Mouse (Mus musculus): ENCODE results near the gene Cldn7. TPM values are rescaled to one million over a fixed set of nuclear protein-coding genes. Genes with fewer than 3 reads are reported as not detected.

The Cldn7 gene
- total RNA-seq, 1 experiment from 2014 or later: 0.52 TPM

DNA sequence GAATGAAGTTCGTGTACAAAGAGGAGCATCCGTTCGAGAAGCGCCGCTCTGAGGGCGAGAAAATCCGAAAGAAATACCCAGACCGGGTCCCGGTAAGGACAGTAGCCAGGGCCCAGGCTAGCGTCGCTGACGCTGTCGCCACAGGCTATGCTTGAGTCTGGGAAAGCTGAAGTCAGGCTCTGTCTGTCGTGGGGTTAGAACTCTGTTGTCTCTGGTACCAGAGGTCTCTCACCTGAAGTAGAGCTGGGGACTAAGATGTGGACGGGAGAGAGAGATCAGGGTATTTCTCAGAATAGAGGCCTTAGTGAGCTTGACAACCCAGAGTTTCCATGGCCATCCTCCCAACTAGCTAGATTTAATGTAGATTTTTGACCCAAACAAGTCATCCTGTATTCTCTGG, 27.1 kb downstream of the Cldn7 start:
- DNase-seq: no peak

DNA sequence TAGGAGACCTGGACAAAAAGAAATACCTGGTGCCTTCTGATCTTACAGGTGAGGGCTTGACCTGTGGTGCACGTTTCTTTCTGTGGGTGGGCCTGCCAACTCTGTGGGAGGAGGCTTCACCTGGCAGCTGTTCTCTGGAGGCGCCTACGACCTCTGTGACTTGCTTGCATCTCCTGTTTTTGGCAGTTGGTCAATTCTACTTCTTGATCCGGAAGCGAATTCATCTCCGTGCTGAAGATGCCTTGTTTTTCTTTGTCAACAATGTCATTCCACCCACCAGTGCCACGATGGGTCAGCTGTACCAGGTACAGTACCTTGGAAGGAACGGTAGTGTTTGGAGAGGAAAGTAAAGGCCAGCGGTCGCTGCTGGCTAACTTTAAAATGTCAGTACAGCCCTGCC, 27.8 kb downstream of the Cldn7 start:
- no peak for DNase-seq

DNA sequence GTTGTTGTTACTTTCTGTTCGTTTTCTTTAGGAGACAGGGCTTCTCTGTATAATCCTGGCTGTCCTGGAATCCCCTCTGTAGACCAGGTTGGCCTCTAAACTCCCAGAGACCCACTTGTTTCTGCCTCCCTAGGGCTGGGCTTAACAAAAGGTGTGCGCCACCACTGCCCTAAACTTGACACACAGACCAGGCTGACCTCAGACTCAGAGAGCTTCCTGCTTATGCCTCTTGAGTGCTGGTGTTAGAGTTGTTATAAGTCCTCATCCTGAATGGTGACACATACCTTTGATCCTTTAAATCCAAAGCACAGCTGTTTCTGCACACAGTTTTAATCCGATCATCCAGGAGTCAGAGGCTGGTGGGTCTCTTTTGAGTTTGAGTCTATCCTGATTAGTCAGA, 28.4 kb downstream of the Cldn7 start:
- DNase-seq: no peak

DNA sequence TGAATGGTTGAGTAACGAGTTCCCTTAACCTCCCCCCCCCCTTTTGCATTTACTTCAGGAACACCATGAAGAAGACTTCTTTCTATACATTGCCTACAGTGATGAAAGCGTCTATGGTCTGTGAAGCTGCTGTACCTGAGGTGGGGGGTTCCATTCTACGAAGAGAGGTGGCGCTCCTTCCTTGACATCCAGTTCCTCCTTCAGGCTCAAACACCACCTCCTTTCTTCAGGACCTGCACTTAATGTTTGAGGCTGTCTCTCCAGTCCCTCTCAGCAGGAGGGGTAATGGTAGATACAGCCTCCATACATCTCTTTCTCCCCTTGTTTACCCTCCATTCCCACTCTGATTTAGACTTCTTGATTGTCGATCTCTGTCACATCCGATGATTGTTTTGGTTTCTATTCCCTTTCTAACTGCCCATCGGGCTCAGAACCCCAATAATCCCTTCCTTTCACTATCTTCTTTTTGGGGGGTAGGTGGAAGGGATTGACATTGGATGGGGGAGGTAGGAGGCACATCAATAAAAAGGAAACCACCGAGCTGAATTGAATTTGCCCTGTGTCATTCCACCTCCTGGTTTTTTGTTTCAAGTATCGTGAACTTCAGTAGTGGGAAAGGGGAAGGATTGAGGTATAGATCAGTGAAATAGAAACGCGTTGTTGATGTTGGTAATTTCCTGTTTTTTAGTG, 30.0 kb downstream of the Cldn7 start:
- no peak for DNase-seq

DNA sequence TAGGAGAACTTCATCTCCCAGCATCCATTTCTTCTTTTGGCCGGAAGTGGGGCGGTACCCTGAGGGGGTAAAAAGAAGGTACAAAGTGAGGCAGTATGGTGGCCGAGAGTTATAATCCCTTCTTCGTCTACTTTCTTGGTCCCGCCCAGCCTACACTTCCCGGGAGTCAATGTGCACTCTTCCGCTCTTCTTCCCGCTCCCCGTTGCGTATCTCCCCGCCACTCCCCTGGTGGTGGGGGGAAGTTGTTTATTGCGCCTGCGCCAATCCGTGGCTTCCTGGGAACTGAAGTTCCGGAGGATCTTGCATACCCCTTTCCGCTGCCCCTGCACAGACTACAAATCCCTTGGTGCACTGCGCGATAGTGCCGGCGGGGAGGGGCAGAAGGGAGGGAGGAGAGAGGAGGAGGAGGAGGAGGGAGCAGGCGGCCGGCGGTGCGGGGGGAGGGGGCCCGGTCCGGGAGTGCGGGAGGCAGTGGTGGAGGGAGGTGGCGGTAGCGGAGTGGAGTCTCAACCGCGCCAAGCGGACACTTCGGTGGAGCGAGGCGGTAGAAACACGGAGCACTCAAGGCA, 30.9 kb downstream of the Cldn7 start, which contains the start of gene Phf23:
Phf23 (plus strand) TSS at position 387 of the 570 bp plus-strand sequence.
- peak; percentile 96 for DNase-seq

DNA sequence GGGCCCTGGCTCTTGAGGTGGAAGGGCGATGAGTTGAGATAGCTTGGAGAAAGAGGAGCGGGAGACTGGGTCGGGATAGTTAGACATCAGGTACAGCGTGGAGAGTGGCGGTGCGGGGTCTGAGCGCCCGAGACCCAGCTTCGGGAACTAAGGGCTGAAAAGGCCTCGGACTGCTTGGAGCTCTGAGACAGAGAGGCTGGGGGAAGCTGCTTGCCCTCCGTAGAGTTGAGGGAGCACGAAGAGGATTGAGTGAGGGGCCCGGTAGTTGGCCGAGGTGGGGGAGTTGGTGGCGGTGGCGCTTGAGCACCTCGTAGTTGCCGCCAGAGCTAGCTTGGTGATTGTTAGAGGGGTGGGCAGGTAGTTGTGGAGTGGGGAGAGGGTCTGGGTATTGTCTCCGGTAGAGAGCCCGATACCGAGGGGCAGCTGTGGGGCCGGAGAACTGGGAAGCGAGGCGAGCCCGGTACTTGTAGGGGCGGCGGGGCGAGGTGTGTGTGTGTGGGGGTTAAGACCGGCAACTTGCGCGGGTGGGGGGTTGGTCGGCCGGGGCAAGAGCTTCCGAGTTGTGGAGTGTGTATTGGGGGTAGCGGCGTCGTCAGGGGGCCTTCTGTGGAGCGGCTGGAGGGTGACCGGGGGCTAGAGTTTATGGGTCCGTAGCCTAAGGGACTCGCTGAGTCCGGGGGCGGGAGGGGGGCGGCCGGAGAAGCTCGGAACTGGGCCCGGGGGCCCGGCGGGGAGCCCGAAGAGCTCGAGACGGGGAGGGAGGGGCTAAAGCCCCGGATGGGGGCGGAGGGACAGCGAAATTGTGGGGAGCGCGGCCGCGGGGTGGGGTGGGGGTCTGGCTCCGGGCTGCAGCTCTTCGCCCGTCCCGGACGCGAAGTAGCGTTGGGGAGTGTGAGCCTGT, 31.8 kb downstream of the Cldn7 start:
- peak; percentile 68 for DNase-seq

DNA sequence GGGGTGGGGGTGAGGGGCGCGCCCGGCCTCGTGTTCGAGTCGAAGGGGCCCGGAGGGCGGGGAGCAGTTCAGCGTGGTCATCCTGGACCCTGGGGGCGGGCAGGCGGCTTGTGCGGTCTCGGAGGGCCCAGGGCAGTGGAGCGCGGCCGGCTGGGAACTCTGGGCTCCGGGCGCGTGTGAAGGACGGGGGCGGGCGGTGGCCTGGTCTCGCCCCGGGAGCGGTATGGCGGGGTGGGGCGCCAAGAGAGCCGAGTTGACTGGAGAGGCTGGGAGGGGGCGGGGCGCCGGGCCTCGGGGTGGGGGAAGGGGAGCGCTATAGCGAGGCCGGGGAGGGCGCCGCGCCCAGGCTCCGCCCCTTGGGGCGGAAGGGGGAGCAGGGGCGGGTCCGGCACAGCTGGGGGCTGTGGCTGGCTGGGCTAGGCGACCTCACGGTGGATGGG, 32.5 kb downstream of the Cldn7 start:
- peak; percentile 95 for DNase-seq

DNA sequence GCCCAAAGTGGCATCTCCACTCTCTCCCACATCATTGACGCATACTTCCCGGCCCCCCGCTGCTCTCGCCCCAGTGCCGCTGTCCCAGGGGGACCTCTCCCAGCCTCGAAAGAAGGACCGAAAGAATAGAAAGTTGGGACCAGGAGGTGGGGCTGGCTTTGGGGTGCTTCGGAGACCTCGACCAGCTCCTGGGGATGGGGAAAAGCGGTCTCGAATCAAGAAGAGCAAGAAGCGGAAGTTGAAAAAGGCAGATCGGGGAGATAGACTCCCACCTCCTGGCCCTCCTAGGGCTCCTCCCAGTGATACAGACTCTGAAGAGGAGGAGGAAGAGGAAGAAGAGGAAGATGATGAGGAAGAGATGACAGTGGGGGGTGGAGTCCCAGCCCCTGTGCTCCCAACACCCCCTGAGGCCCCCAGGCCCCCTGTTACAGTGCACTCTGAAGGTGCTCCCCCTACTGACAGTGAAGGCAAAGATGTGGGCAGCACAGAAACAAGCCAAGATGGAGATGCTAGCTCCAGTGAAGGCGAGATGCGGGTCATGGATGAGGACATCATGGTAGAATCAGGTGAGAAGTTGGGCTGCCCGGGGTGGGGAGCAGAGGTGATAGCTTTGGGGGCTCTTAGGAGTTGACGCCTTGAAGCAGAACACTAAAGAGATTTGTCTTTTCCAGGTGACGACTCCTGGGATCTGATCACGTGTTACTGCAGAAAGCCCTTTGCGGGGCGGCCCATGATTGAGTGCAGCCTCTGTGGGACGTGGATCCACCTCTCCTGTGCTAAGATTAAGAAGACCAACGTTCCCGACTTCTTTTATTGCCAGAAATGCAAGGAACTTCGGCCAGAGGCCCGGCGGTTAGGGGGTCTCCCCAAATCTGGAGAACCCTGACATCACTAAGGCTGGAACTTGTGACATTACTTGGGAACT, 34.2 kb downstream of the Cldn7 start:
- no peak for DNase-seq

DNA sequence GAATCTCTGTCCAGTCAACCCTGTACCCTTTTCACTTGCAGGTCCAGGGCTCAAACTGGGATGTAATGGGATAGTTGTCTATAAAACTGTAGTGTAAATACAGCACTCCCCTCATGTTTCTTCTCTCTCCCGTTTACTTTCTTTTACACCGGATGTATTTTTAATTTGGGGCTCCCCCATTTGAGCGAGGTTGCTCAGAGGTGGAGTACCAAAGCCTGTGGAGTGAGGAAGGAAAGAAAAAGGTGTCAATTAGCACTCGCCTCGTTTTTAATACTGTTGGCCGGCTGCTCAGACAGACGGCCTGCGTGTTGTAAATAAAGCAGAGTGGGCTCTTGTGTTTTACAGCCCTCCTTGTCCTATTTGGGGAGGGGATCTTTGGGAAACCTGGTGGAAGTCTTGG, 35.1 kb downstream of the Cldn7 start:
- no peak for DNase-seq

DNA sequence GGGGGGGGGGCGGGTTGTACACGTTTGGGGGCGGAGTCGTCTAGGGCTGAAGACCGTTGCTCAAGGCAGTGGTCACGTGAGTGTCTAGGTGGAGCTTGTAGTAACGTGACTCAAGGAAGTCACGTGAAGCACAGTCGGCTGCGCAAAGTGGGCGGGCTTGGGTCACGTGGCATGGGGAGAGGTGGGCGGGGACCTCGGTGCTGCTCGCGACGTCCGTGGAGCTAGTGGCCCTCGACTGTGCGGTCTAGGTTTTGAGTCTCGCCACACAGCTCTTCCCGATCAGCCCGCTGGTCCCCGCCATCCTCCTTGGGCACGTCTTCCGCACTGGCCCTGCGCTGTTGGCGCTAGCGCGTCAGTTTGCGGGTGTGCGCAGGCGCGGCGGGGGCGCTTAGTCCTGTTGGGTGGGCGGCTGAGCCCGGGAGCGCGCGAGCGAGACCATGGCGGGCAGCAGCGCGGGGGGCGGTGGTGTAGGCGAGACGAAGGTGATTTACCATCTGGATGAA, 35.9 kb downstream of the Cldn7 start, which contains the start of gene Dvl2:
Dvl2 (plus strand) TSS at position 200 of the 503 bp plus-strand sequence.
- DNase-seq: peak; percentile 92

DNA sequence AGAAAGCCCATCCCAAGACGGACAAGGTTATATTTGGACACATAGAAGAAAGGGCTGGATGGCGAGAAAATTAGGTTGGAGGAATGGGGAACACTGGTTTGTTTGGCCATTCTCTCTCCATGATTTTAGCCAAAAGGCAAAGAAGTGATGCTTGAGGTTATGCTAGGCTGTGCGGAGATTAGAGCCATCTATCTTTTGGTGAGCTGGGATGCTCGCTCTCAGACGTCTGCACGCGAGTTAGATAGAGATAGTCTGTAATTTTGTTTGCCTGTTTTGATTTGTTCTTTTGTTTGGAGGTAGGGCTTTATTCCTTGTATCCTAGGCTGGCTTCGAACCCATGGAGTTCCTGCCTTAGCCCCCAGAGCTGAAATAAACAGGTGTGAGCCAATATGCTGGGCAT, 36.6 kb downstream of the Cldn7 start:
- DNase-seq: no peak

DNA sequence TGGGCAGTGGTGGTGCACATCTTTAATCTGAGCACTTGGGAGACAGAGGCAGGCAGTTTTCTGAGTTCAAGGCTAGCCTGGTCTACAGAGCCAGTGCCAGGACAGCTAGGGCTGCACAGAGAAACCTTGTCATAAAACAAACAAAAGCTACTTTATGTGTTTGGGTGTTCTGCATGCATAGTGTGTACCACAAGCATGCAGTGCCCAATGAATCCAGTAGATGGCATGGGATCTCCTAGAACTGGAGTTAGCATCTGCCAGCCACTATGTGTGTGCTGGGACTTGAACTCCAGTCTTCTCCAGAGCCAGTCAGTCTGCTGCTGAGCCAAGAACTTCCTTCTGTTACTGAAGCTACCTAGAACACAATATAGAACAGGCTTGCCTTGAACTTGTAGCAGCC, 37.3 kb downstream of the Cldn7 start:
- no peak for DNase-seq

DNA sequence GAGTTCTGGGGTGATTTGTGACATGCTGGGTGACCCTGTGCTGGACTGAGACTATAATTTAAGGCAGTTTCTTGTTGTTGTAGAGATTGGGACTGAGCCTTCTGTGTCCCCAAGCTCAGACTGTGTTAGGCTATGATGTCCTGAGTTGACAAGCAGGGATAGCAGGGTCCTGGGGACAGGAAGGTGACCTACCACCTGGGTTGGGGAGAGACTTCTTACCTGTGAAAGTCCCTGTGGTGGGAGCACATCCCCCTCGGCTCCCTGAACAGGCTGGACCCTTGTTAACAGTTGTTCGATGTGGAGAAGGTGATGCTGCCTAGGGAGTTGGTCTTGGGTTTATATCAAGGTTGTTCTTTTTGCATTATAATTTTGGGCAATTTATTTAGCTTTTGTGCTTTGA, 37.9 kb downstream of the Cldn7 start:
- no peak for DNase-seq

DNA sequence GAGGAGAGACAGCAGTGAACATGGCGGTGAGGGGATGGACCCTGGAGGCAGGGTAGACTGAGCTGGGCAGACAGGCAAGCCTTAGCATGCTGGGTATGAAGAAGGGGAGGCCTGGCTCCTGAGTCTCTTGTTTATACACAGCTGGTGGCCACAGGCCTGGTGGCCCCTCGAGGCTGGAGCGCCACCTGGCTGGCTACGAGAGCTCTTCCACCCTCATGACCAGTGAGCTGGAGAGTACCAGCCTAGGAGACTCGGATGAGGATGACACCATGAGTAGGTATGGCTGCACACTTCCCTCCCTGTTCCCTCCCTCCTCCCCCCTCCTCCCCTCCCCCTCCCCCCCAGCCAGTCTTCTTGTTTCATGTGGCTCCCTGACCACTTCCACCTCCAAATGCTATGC, 40.9 kb downstream of the Cldn7 start:
- no peak for DNase-seq

DNA sequence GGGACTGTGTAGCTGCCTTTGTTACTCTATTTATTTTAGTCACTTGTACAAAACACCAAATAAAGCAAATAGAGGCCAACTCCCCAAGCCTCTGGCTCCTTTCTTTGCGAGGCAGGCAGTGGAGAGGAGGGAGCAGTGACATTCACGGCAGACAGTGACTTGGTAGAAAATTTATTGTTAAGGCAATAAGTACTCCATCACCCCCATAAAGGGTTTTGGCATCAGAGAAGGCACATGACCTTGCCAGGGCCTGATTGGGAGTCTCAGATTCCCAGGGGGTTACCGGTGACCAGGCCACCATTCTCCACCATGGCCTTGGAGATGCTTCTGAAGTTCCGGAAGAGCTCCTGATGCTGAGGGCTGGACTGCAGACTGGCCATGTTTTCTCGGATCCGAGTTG, 45.5 kb downstream of the Cldn7 start:
- DNase-seq: no peak

DNA sequence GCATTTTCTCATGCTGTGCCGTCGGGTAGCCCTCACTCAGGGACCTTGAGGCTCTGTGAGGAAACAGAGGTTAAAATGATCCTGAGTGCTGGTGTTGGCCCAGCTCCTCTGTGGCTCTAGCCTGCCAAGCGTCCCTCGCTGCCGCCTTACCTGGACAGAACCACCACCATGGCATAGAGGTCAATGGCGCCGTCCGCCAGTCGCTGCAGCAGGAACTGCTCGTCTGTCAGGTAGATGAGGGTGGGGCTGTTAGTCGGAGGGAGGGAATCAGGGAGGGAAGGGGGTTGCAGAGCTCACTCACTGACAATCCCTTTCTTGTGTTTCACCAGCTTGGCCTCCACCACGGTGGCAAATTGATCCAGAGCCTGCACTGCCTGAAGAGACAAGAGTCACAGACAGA, 46.0 kb downstream of the Cldn7 start:
- DNase-seq: no peak

DNA sequence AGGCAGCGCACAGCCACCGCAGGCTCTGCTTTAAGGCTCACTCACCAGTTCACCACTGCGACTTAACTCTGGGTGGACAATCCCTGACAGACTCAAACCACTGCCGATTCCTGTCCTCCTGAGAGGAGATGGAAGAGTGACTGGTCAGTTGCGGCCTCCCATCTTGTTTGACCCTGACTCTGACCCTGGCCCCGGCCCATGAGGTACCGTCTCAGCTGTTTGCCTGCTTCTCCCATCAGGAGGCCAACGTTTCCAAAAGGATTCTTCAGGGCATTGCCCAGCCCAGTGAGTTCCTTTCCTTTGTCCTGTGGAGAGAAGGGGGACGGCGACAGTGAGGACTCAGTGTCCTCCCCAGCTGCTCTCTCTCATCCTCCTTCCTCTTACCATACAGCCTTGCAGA, 46.4 kb downstream of the Cldn7 start:
- DNase-seq: no peak

DNA sequence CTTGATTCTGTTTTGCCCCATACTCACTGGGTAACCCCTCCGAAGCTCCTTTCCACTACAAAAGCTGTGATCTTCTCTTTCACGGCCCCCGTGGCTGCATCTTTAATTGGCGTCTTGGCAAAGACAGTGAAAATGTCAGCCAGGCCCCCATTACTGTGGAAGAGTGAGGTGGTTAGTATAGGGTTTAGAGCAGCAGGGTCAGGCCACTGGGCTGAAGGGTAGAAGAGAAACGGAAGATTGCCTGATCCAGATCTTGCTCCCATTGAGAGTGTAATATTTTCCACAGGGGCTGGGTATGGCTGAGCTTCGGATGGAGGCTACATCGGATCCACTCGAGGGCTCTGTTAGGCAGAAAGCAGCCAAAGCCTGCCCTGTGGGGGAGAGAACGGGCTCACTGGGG, 48.4 kb downstream of the Cldn7 start:
- no peak for DNase-seq

DNA sequence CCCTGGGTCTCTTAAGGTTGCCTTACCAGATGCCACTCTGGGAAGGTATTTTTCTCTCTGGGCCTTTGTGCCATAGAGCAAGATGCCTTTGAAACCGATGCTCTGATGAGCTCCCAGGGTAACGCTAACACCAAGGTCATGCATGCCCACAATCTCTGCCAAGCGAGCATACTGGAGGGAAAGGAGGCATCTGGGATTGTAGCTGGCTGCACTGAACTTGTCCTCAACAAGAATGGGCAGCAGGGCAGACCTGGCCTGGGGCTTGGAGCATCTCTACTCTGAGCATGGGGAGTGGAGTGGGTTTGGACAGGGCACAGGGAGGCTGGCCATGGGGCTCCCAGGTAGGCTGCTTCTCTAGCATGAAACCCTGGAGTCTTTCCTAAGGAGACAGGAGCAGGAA, 48.8 kb downstream of the Cldn7 start:
- DNase-seq: no peak

DNA sequence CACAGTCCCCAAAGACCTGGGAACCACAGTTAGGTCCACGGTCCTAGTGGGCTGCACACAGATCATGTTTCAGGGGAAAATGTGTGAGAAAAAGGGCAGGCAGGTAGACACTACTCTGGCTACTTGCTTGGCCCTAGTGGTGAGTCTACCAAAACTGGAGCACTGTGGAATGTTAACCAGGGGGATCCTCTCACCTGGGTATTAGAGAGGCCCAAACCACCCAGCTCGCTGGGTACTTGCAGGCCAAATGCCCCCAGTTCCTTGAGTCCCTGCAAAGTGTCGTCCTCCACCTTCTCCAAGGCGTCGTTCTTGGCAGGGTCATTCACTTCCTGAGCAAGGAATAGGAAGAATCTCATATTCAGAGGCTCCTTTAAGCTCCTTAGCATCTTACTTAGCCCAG, 49.5 kb downstream of the Cldn7 start:
- no peak for DNase-seq

DNA sequence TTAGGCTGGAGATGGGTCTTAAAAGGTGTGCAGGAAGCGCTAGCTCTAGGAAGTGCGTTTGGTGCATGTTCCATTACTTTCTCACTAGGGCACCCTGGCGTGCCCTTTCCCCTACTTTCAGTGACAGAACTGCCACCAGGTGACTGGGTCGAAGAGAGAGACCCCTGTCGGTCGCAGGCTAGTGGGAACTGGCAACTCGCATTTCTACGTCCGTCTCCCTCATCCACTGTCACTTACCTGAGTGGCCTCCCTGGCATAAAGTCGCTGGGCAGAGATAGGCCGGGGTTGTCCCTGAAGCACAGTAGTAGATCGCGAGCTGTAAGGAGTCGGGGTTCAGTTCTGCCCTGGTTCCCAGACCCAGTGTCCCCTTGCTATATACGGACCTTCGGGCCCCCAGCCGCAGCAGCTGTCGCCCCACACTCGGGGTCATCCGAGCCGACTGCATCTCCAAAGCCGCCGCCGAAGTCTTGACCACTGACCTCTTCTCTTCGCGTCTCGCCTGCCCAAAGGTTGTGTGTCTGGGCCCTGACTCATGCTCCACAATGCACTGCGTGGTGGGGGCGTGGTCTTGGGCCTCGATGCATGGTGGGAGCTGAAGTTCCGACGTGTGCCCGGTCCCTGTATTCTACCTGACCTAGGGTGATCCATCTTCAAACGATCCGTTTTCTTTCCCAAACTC, 50.4 kb downstream of the Cldn7 start, which contains the start of gene Acadvl:
Acadvl (minus strand) TSS at position 532 of the 679 bp plus-strand sequence.
- DNase-seq: peak; percentile 90
